In genomic region chr5:124387932-124388331, GRCm38 (mm10) we compare ENCODE assay signal across 11 mouse cellular contexts. TPM values are rescaled to one million over a fixed set of nuclear protein-coding genes. Genes with fewer than 3 reads are reported as not detected.
DNase-seq lines count a peak whose midpoint lies in the region; ATAC-seq and TF ChIP-seq lines count a peak whose summit lies in the region.
"Had no signal": no experiment of that assay in that cellular context is flagged by ENCODE, and none has a peak within 500 bp of the region (broad histone marks: within the 10 kb centered on the region; RNA-seq: fewer than 3 reads in every experiment).

No protein-coding gene starts in this region.

- TF ChIP-seq POLR2A in heart, adult 2 months (IDR thresholded peaks at IDR 0.05; ENCODE audit: insufficient read depth, low read depth, low read length), result no peak

- WGBS in heart, adult 2 months, result 64% methylated on average over 5 of the region's 5 CpGs
- 69% methylated on average over 5 of the region's 5 CpGs for WGBS in lung, postnatal 0 days

- no peaks in the 10 kb centered on the region for H3K79me2 ChIP-seq in heart, adult 2 months (replicated peaks; ENCODE audit: control insufficient read depth, insufficient read depth, low read length)

- no peaks in the 10 kb centered on the region for H3K9me3 ChIP-seq in lung, postnatal 0 days (ENCODE audit: low read length)

- TF ChIP-seq EP300 in heart, adult 2 months (IDR thresholded peaks at IDR 0.05; ENCODE audit: insufficient read depth, low read depth, low read length), result no peak
- TF ChIP-seq EP300 in lung, postnatal 0 days (IDR thresholded peaks at IDR 0.05), result no peak

- intact Hi-C loops in heart, adult 2 months (cut with DNase I), result no loop called here

- H3K4me2 ChIP-seq in lung, postnatal 0 days (replicated peaks; ENCODE audit: low read depth, low read length), result no peak overlapping the region
- H3K4me2 ChIP-seq: liver, embryonic 11.5 days had no signal

- no peak overlapping the region for H3K9ac ChIP-seq in heart, adult 2 months (ENCODE audit: low read depth, low read length)
- no peak overlapping the region for H3K9ac ChIP-seq in lung, postnatal 0 days (replicated peaks; ENCODE audit: low read depth)

- H3K27ac ChIP-seq in heart, adult 2 months, result no peak overlapping the region
- H3K27ac ChIP-seq in lung, postnatal 0 days (ENCODE audit: low read length), result no peak overlapping the region

- peaks cover 2% of the 10 kb centered on the region for H3K36me3 ChIP-seq in heart, adult 2 months (ENCODE audit: control insufficient read depth, insufficient read depth, low read length)
- H3K36me3 ChIP-seq in lung, postnatal 0 days (ENCODE audit: insufficient read depth, low read length), result peaks cover 50% of the 10 kb centered on the region; the same call in 1 of the 2 replicates

- no peak for ATAC-seq in lung, postnatal 0 days
- ATAC-seq: intestine, embryonic 16.5 days had no signal

- no peaks in the 10 kb centered on the region for H3K27me3 ChIP-seq in heart, adult 2 months (ENCODE audit: control insufficient read depth, insufficient read depth, low read length)
- no peaks in the 10 kb centered on the region for H3K27me3 ChIP-seq in lung, postnatal 0 days (replicated peaks; ENCODE audit: insufficient read depth, low read length)

- H3K4me3 ChIP-seq in heart, adult 2 months, result no peak overlapping the region
- H3K4me3 ChIP-seq in lung, postnatal 0 days (ENCODE audit: low read depth, low read length), result no peak overlapping the region

- no peak for DNase-seq in heart, adult 2 months
- no peak for DNase-seq in heart, adult 9 months (ENCODE audit: low spot score in 2 of 2)
- peak; percentile 19 for DNase-seq in thymus, postnatal 0 days (ENCODE audit: low spot score)
- no peak for DNase-seq in thymus, adult 18-20 months
- peak; percentile 45 for DNase-seq in lung, postnatal 0 days (ENCODE audit: low spot score)
- DNase-seq in T-cell, adult 2 months (ENCODE audit: low spot score), result no peak
- DNase-seq in layer of hippocampus, adult 9-10 months (ENCODE audit: low spot score), result no peak
- no peak for DNase-seq in frontal cortex, postnatal 14 days (ENCODE audit: low spot score in 2 of 2)
- DNase-seq: cerebellum, adult 8-10 months had no signal

- peak; percentile 51 for TF ChIP-seq CTCF in heart, adult 2 months (IDR thresholded peaks at IDR 0.05)
- peak; percentile 74 for TF ChIP-seq CTCF in lung, postnatal 0 days (IDR thresholded peaks at IDR 0.05)

- H3K4me1 ChIP-seq in heart, adult 2 months (ENCODE audit: control insufficient read depth, insufficient read depth, low read length), result no peaks in the 10 kb centered on the region
- H3K4me1 ChIP-seq in lung, postnatal 0 days (ENCODE audit: insufficient read depth, low read depth, low read length), result no peaks in the 10 kb centered on the region

RNA-seq across cellular contexts. Expression of gene Cdk2ap1, which starts 25.1 kb away (rescaled TPM):
- total RNA-seq in heart, adult 2 months (2021), result 100 to 1,000 TPM; 143 to 167 TPM
- polyA plus RNA-seq in heart, adult 2 months (2012; rRNA removed), result 117 and 173 TPM in 2 replicates
- polyA plus RNA-seq in thymus, postnatal 0 days (2015; fragmentation: Nextera tagmentation; extraction: Ambion mirVana), result 86.3 and 118 TPM in 2 replicates
- polyA plus RNA-seq in lung, postnatal 0 days (2015; fragmentation: Nextera tagmentation; extraction: Ambion mirVana), result 39.3 and 49.3 TPM in 2 replicates

RNA-seq across cellular contexts. Expression of gene Sbno1, which starts 37.9 kb away (rescaled TPM):
- total RNA-seq in heart, adult 2 months (2021), result 10 to 100 TPM; 58.8 to 62.9 TPM
- 11.3 and 18.5 TPM in 2 replicates for polyA plus RNA-seq in heart, adult 2 months (2012; rRNA removed)
- 76.5 and 90.9 TPM in 2 replicates for polyA plus RNA-seq in thymus, postnatal 0 days (2015; fragmentation: Nextera tagmentation; extraction: Ambion mirVana)
- polyA plus RNA-seq in lung, postnatal 0 days (2015; fragmentation: Nextera tagmentation; extraction: Ambion mirVana), result 46.5 and 58.0 TPM in 2 replicates

RNA-seq across cellular contexts. Expression of gene Kmt5a, which starts 51.8 kb away (rescaled TPM):
- 100 to 1,000 TPM; 191 to 210 TPM for total RNA-seq in heart, adult 2 months (2021)
- polyA plus RNA-seq in heart, adult 2 months (2012; rRNA removed), result 136 and 162 TPM in 2 replicates
- 47.9 and 50.8 TPM in 2 replicates for polyA plus RNA-seq in thymus, postnatal 0 days (2015; fragmentation: Nextera tagmentation; extraction: Ambion mirVana)
- polyA plus RNA-seq in lung, postnatal 0 days (2015; fragmentation: Nextera tagmentation; extraction: Ambion mirVana), result 18.0 and 21.9 TPM in 2 replicates

Comparison
In these comparisons a context has a peak if more than half of its experiments do, and no peak if none do; other contexts are left out.
1. DNase-seq: peak in thymus, postnatal 0 days (single experiment) and lung, postnatal 0 days (single experiment); none in heart, adult 2 months (0 of 2), heart, adult 9 months (0 of 2), thymus, adult 18-20 months (0 of 2), T-cell, adult 2 months (single experiment), layer of hippocampus, adult 9-10 months (single experiment) and frontal cortex, postnatal 14 days (0 of 2).